Mouse (Mus musculus) lung, embryonic 16.5 days (tissue): Measurements from ENCODE around the gene Prdm8. TPM values are rescaled to one million over a fixed set of nuclear protein-coding genes. Genes with fewer than 3 reads are reported as not detected.

ENCODE experiments used
- ATAC-seq: fragments of 200-750 bp; cut with Nextera tagmentation; 2 replicates; pipeline ENCODE4 v1.8.0; 2017; ENCODE audit warnings: low read depth, mild to moderate bottlenecking, moderate library complexity
- H3K27ac ChIP-seq: fragments of 300-500 bp; sonication (generic); 2 replicates; pipeline ENCODE4 v1.5.1; 2014; ENCODE audit warnings: mild to moderate bottlenecking, control low read depth, low read length
- H3K27me3 ChIP-seq: fragments of 300-500 bp; sonication (generic); 2 replicates; pipeline ENCODE4 v1.6.1; 2014; ENCODE audit warnings: low read depth, low read length, mixed read lengths; ENCODE audit not compliant: control insufficient read depth, insufficient read depth
- H3K36me3 ChIP-seq: fragments of 300-500 bp; sonication (generic); 2 replicates; pipeline ENCODE4 v1.6.1; 2014; ENCODE audit warnings: low read length; ENCODE audit not compliant: control insufficient read depth, insufficient read depth
- H3K4me1 ChIP-seq: fragments of 300-500 bp; sonication (generic); replicated peaks from 2 replicates; pipeline ENCODE4 v1.6.1; 2014; ENCODE audit warnings: low read length, mixed read lengths; ENCODE audit not compliant: control insufficient read depth, insufficient read depth
- H3K4me2 ChIP-seq: fragments of 300-500 bp; sonication (generic); 2 replicates; pipeline ENCODE4 v1.6.1; 2014; ENCODE audit warnings: low read depth, low read length, control low read depth
- H3K4me3 ChIP-seq: fragments of 300-500 bp; sonication (generic); 2 replicates; pipeline ENCODE4 v1.5.1; 2014; ENCODE audit warnings: mild to moderate bottlenecking, low read length, control low read depth
- H3K9ac ChIP-seq: fragments of 300-500 bp; sonication (generic); 2 replicates; pipeline ENCODE4 v1.6.1; 2014; ENCODE audit warnings: low read length, control low read depth
- H3K9me3 ChIP-seq: fragments of 300-500 bp; sonication (generic); 2 replicates; pipeline ENCODE4 v1.6.1; 2016; ENCODE audit warnings: low read length; ENCODE audit not compliant: control insufficient read depth
- WGBS: fragments of 180-500 bp; shearing (Covaris S2); extraction: QIAGEN DNeasy Blood & Tissue Kit; methylation state at CpG from one replicate; pipeline ENCODE4 v1.1.7; 2014; 5-methylcytosine and 5-hydroxymethylcytosine counted together
- polyA plus RNA-seq: library from polyadenylated mRNA; unstranded; fragments of >200 nt; fragmentation: Nextera tagmentation; extraction: Ambion mirVana; gene quantifications from 2 replicates; pipeline ENCODE4 v1.2.1, GENCODE M21; 2015

The Prdm8 gene
- polyA plus RNA-seq, 1 experiment from 2014 or later: 0.87 TPM

- no peak overlapping the region for H3K9ac ChIP-seq
- no peak overlapping the region for H3K4me2 ChIP-seq
- H3K4me3 ChIP-seq: no peak overlapping the region
- H3K4me1 ChIP-seq: peaks cover 13% of the 10 kb centered on the region
- H3K36me3 ChIP-seq: no peaks in the 10 kb centered on the region
- peaks cover 66% of the 10 kb centered on the region for H3K27me3 ChIP-seq
- WGBS: 25% methylated on average over 9 of the region's 9 CpGs
- no peak for ATAC-seq
- H3K27ac ChIP-seq: no peak overlapping the region
- H3K9me3 ChIP-seq: no peaks in the 10 kb centered on the region
Measured at GRCm38 (mm10) chr5:98171651-98172230, 4.7 kb downstream of the Prdm8 start.

- H3K9ac ChIP-seq: no peak overlapping the region
- no peak overlapping the region for H3K4me3 ChIP-seq
- peaks cover 13% of the 10 kb centered on the region for H3K4me1 ChIP-seq
- H3K27me3 ChIP-seq: peaks cover 59% of the 10 kb centered on the region
- no peaks in the 10 kb centered on the region for H3K9me3 ChIP-seq
- WGBS: 16% methylated on average over 15 of the region's 15 CpGs
- no peak overlapping the region for H3K27ac ChIP-seq
- no peak overlapping the region for H3K4me2 ChIP-seq
- no peaks in the 10 kb centered on the region for H3K36me3 ChIP-seq
- ATAC-seq: no peak
Measured at GRCm38 (mm10) chr5:98172502-98173181, 5.6 kb downstream of the Prdm8 start.

GRCm38 (mm10) chr5:98173694-98174093 lies 6.7 kb downstream of the Prdm8 start:
- Histone ChIP-seq H3K9me3 (no peaks in the 10 kb centered on the region), H3K4me2 (no peak overlapping the region)

GRCm38 (mm10) chr5:98179606-98180005 lies 12.6 kb downstream of the Prdm8 start:
- Histone ChIP-seq H3K27ac (no peak overlapping the region), H3K4me1 (0 out of 2 replicates have a peak, but pooled peaks cover 6% of the 10 kb centered on the region), H3K27me3 (peaks cover 64% of the 10 kb centered on the region), H3K9ac (no peak overlapping the region), H3K9me3 (no peaks in the 10 kb centered on the region), H3K4me3 (no peak overlapping the region), H3K36me3 (no peaks in the 10 kb centered on the region), H3K4me2 (no peak overlapping the region)
- 6% methylated on average over 12 of the region's 12 CpGs for WGBS
- no peak for ATAC-seq

More at GRCm38 (mm10) chr5:98173694-98174093, 6.7 kb downstream of the Prdm8 start:
- H3K4me1 ChIP-seq: peaks cover 6% of the 10 kb centered on the region
- no peak overlapping the region for H3K27ac ChIP-seq
- no peak for ATAC-seq
- peaks cover 60% of the 10 kb centered on the region for H3K27me3 ChIP-seq
- no peak overlapping the region for H3K4me3 ChIP-seq
- H3K9ac ChIP-seq: no peak overlapping the region
- H3K36me3 ChIP-seq: no peaks in the 10 kb centered on the region

- no peaks in the 10 kb centered on the region for H3K36me3 ChIP-seq
- H3K9me3 ChIP-seq: no peaks in the 10 kb centered on the region
- no peak for ATAC-seq
- peak overlapping the region; percentile 44; the same call in 1 of the 2 replicates for H3K9ac ChIP-seq
- H3K27me3 ChIP-seq: peaks cover 70% of the 10 kb centered on the region
- no peak overlapping the region for H3K27ac ChIP-seq
- peak overlapping the region; percentile 43 for H3K4me3 ChIP-seq
- 0 out of 2 replicates have a peak, but pooled peaks cover 8% of the 10 kb centered on the region for H3K4me1 ChIP-seq
- 0% methylated on average over 19 of the region's 19 CpGs for WGBS
- peak overlapping the region; percentile 49 for H3K4me2 ChIP-seq
Measured at GRCm38 (mm10) chr5:98180461-98180887, 13.5 kb downstream of the Prdm8 start.

GRCm38 (mm10) chr5:98180888-98181635 lies 14.1 kb downstream of the Prdm8 start:
- peaks cover 9% of the 10 kb centered on the region for H3K4me1 ChIP-seq
- peak overlapping the region; percentile 43 for H3K4me3 ChIP-seq
- no peaks in the 10 kb centered on the region for H3K9me3 ChIP-seq
- peak overlapping the region; percentile 41; the same call in 1 of the 2 replicates for H3K9ac ChIP-seq
- no peaks in the 10 kb centered on the region for H3K36me3 ChIP-seq
- peak overlapping the region; percentile 49 for H3K4me2 ChIP-seq
- ATAC-seq: no peak
- peaks cover 75% of the 10 kb centered on the region for H3K27me3 ChIP-seq
- 2% methylated on average over 27 of the region's 27 CpGs for WGBS
- H3K27ac ChIP-seq: no peak overlapping the region

- WGBS: 7% methylated on average over 16 of the region's 16 CpGs
- Histone ChIP-seq H3K4me3 (peak overlapping the region; percentile 43), H3K4me2 (peak overlapping the region; percentile 49), H3K36me3 (no peaks in the 10 kb centered on the region), H3K27me3 (peaks cover 78% of the 10 kb centered on the region), H3K9ac (no peak overlapping the region), H3K9me3 (no peaks in the 10 kb centered on the region), H3K27ac (no peak overlapping the region), H3K4me1 (peaks cover 16% of the 10 kb centered on the region)
- no peak for ATAC-seq
Measured at GRCm38 (mm10) chr5:98181686-98182602, 14.9 kb downstream of the Prdm8 start.

GRCm38 (mm10) chr5:98182603-98182920 lies 15.6 kb downstream of the Prdm8 start:
- Histone ChIP-seq H3K4me3 (0 out of 2 replicates have a peak overlapping the region, but pooled peaks have one; percentile 43), H3K4me1 (peaks cover 16% of the 10 kb centered on the region), H3K4me2 (peak overlapping the region; percentile 13), H3K27me3 (peaks cover 81% of the 10 kb centered on the region), H3K9me3 (no peaks in the 10 kb centered on the region), H3K9ac (no peak overlapping the region), H3K36me3 (no peaks in the 10 kb centered on the region), H3K27ac (no peak overlapping the region)
- ATAC-seq: no peak
- WGBS: 9% methylated on average over 5 of the region's 5 CpGs
